Mouse (Mus musculus) E14TG2a.4 (cell line): ENCODE measurements at regions not wholly inside any gene's neighbourhood (a gene's known extent, or its start where the extent isn't known, plus 50 kb on each side); places are given as distances from the start of the nearest gene placed in this dataset.

Experiments used
- H3K27me3 ChIP-seq: 2 replicates; pipeline ENCODE4 v1.6.1; 2014; ENCODE audit warnings: low read length, control low read depth; ENCODE audit not compliant: insufficient read depth
- H3K36me3 ChIP-seq: 2 replicates; pipeline ENCODE4 v1.6.1; 2014; ENCODE audit warnings: low read length, control low read depth; ENCODE audit not compliant: insufficient read depth
- H3K4me1 ChIP-seq: replicated peaks from 2 replicates; pipeline ENCODE4 v1.6.1; 2014; ENCODE audit warnings: low read depth, low read length, control low read depth
- H3K4me3 ChIP-seq: replicated peaks from 2 replicates; pipeline ENCODE4 v1.5.1; 2014; ENCODE audit warnings: mild to moderate bottlenecking, low read length
- H3K9me3 ChIP-seq: 2 replicates; pipeline ENCODE4 v1.6.1; 2014; ENCODE audit warnings: low read length, control low read depth
- CTCF ChIP-seq: conservative IDR thresholded peaks from 2 replicates; pipeline ENCODE4 v1.5.1; 2014; ENCODE audit warnings: low read length
- NANOG ChIP-seq: IDR thresholded peaks from 2 replicates; pipeline ENCODE4 v1.6.1; 2014; ENCODE audit warnings: borderline replicate concordance, low read length, mixed read lengths
- POU5F1 ChIP-seq: IDR thresholded peaks from 2 replicates; pipeline ENCODE4 v1.6.1; 2014; ENCODE audit warnings: low read length, borderline replicate concordance

- H3K4me1 ChIP-seq = no peaks in the 10 kb centered on the region
- H3K9me3 ChIP-seq = peaks cover 28% of the 10 kb centered on the region
- H3K27me3 ChIP-seq = no peaks in the 10 kb centered on the region
- TF ChIP-seq POU5F1 (no peak), CTCF (no peak), NANOG (no peak)
- H3K36me3 ChIP-seq = no peaks in the 10 kb centered on the region
- no peak overlapping the region for H3K4me3 ChIP-seq
These were observed 388.3 kb downstream of the 9430069I07Rik start for GRCm38 (mm10) chr15:33969409-33969808.

- TF ChIP-seq CTCF = no peak
- no peak for TF ChIP-seq POU5F1
- TF ChIP-seq NANOG = no peak
- Histone ChIP-seq H3K4me1 (no peaks in the 10 kb centered on the region), H3K9me3 (peaks cover 36% of the 10 kb centered on the region), H3K27me3 (no peaks in the 10 kb centered on the region), H3K4me3 (no peak overlapping the region), H3K36me3 (no peaks in the 10 kb centered on the region)
These were observed 422.5 kb downstream of the 9430069I07Rik start for GRCm38 (mm10) chr15:33935013-33935664.

GRCm38 (mm10) chr15:33926446-33926845 is 431.2 kb downstream of the 9430069I07Rik start:
- no peaks in the 10 kb centered on the region for H3K4me1 ChIP-seq
- H3K9me3 ChIP-seq = peaks cover 18% of the 10 kb centered on the region
- no peaks in the 10 kb centered on the region for H3K36me3 ChIP-seq
- no peak for TF ChIP-seq CTCF
- no peak for TF ChIP-seq NANOG
- no peak for TF ChIP-seq POU5F1
- H3K4me3 ChIP-seq = no peak overlapping the region
- H3K27me3 ChIP-seq = no peaks in the 10 kb centered on the region

GRCm38 (mm10) chr15:33924094-33924890 is 433.4 kb downstream of the 9430069I07Rik start:
- TF ChIP-seq CTCF = no peak
- TF ChIP-seq NANOG = no peak
- TF ChIP-seq POU5F1 = no peak
- H3K4me1 ChIP-seq = no peaks in the 10 kb centered on the region
- H3K9me3 ChIP-seq = peaks cover under 1% of the 10 kb centered on the region; the same call in 1 of the 2 replicates
- no peak overlapping the region for H3K4me3 ChIP-seq
- H3K36me3 ChIP-seq = no peaks in the 10 kb centered on the region
- no peaks in the 10 kb centered on the region for H3K27me3 ChIP-seq

GRCm38 (mm10) chr15:33914891-33915290 is 442.8 kb downstream of the 9430069I07Rik start:
- H3K27me3 ChIP-seq = no peaks in the 10 kb centered on the region
- H3K4me1 ChIP-seq = no peaks in the 10 kb centered on the region
- no peak overlapping the region for H3K4me3 ChIP-seq
- no peaks in the 10 kb centered on the region for H3K36me3 ChIP-seq
- peaks cover 6% of the 10 kb centered on the region for H3K9me3 ChIP-seq
- TF ChIP-seq NANOG (no peak), CTCF (no peak), POU5F1 (no peak)

GRCm38 (mm10) chr15:33906727-33907479 is 450.8 kb downstream of the 9430069I07Rik start:
- Histone ChIP-seq H3K36me3 (no peaks in the 10 kb centered on the region), H3K4me3 (no peak overlapping the region), H3K9me3 (peaks cover 10% of the 10 kb centered on the region; the same call in 1 of the 2 replicates), H3K4me1 (no peaks in the 10 kb centered on the region), H3K27me3 (no peaks in the 10 kb centered on the region)
- TF ChIP-seq CTCF (no peak), NANOG (no peak), POU5F1 (no peak)

- H3K9me3 ChIP-seq = peaks cover 35% of the 10 kb centered on the region
- H3K4me3 ChIP-seq = no peak overlapping the region
- no peaks in the 10 kb centered on the region for H3K36me3 ChIP-seq
- TF ChIP-seq CTCF (no peak), NANOG (no peak)
- H3K4me1 ChIP-seq = no peaks in the 10 kb centered on the region
- no peaks in the 10 kb centered on the region for H3K27me3 ChIP-seq
These were observed 461.6 kb downstream of the 9430069I07Rik start for GRCm38 (mm10) chr15:33896076-33896475.

GRCm38 (mm10) chr15:33890606-33891005 is 467.1 kb downstream of the 9430069I07Rik start:
- no peak for TF ChIP-seq CTCF
- no peak for TF ChIP-seq NANOG
- H3K9me3 ChIP-seq = peaks cover 17% of the 10 kb centered on the region

More at GRCm38 (mm10) chr15:33890606-33891005, 467.1 kb downstream of the 9430069I07Rik start:
- Histone ChIP-seq H3K4me1 (peaks cover 9% of the 10 kb centered on the region), H3K36me3 (no peaks in the 10 kb centered on the region), H3K4me3 (no peak overlapping the region), H3K27me3 (no peaks in the 10 kb centered on the region)
